Mouse (Mus musculus): Measurements from ENCODE around the gene Akap11. TPM values are rescaled to one million over a fixed set of nuclear protein-coding genes. Genes with fewer than 3 reads are reported as not detected.

Gene Akap11
- total RNA-seq, 1 experiment: 25.3 TPM

DNA sequence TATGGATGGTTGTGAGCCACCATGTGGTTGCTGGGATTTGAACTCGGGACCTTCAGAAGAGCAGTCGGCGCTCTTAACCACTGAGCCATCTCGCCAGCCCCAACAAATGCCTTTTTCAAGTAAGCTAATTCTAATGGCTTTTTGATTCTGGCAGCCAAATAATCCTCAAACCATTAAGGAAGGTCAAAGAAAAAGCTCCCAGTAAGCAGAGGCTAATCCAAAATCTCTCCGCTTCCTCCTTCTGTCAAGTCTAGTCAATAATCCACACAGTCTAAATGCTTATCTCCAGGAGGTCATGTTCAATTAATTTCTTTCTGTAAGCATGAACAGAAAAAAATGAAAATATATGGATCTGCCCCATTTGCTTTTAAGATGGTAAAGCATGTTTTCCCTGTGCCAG, 2.0 kb downstream of the Akap11 start:
- Histone ChIP-seq H3K9ac (ENCODE audit: insufficient read depth, low read depth, low read length, poor library complexity, severe bottlenecking) (no peak overlapping the region), H3K27ac (ENCODE audit: insufficient read depth, low read depth, low read length, poor library complexity, severe bottlenecking) (no peak overlapping the region), H3K9me3 (ENCODE audit: control insufficient read depth, insufficient read depth, low read depth, low read length) (no peaks in the 10 kb centered on the region), H3K36me3 (ENCODE audit: control insufficient read depth, insufficient read depth, low read length, poor library complexity, severe bottlenecking) (no peaks in the 10 kb centered on the region), H3K4me3 (ENCODE audit: insufficient read depth in 1 of 2, low read depth in 1 of 2, low read length in 2 of 2, poor library complexity in 1 of 2, severe bottlenecking in 1 of 2) (no peak overlapping the region), H3K4me1 (ENCODE audit: control insufficient read depth in 2 of 2, insufficient read depth in 2 of 2, low read length in 2 of 2, poor library complexity in 1 of 2) (peaks cover 6 to 7% of the 10 kb centered on the region in 2 experiments; a peak in 2 of 4 replicates)
- TF ChIP-seq ZNF384 (IDR thresholded peaks at IDR 0.05; ENCODE audit: low read depth, low read length) (no peak), CHD2 (IDR thresholded peaks at IDR 0.05; ENCODE audit: low read depth, low read length) (no peak), HCFC1 (IDR thresholded peaks at IDR 0.05; ENCODE audit: borderline replicate concordance, insufficient read depth, low read length) (no peak), ZC3H11A (IDR thresholded peaks at IDR 0.05; ENCODE audit: borderline replicate concordance, low read depth, low read length) (no peak), MAFK (IDR thresholded peaks at IDR 0.05; ENCODE audit: insufficient read depth, low read depth, low read length) (no peak)
- no peak for DNase-seq (ENCODE audit: low read depth, low spot score)
- in situ Hi-C loops (cut with MboI; ENCODE audit: low sequenced_read_pairs in 2 of 2, unreplicated experiment in 2 of 2): no loop called here

DNA sequence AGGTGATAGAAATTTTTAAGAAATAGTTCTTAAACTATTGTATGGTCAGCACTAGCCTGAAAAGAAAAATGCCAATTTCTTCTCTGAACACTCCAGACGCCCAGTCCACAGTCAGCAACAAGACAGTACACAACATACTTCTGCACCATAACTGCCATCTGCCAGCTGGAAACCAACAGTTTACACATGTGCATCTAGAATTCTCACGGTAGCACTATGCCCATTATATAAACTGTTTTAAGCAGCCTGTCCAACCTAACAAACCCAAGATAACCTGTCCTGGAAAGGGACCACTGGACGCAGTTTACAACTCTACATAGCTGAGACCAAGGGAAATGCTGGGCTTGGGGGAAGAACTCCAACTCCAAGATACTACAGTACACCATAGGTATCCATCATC, 2.9 kb downstream of the Akap11 start:
- H3K4me3 ChIP-seq (ENCODE audit: insufficient read depth in 1 of 2, low read depth in 1 of 2, low read length in 2 of 2, poor library complexity in 1 of 2, severe bottlenecking in 1 of 2): no peak overlapping the region
- no peak for DNase-seq (ENCODE audit: low read depth, low spot score)
- peaks cover 6 to 7% of the 10 kb centered on the region in 2 experiments; a peak in 2 of 4 replicates for H3K4me1 ChIP-seq (ENCODE audit: control insufficient read depth in 2 of 2, insufficient read depth in 2 of 2, low read length in 2 of 2, poor library complexity in 1 of 2)
- no peak overlapping the region for H3K9ac ChIP-seq (ENCODE audit: insufficient read depth, low read depth, low read length, poor library complexity, severe bottlenecking)
- no peak overlapping the region for H3K27ac ChIP-seq (ENCODE audit: insufficient read depth, low read depth, low read length, poor library complexity, severe bottlenecking)
- TF ChIP-seq MAFK (IDR thresholded peaks at IDR 0.05; ENCODE audit: insufficient read depth, low read depth, low read length) (no peak), HCFC1 (IDR thresholded peaks at IDR 0.05; ENCODE audit: borderline replicate concordance, insufficient read depth, low read length) (no peak), ZC3H11A (IDR thresholded peaks at IDR 0.05; ENCODE audit: borderline replicate concordance, low read depth, low read length) (no peak), CHD2 (IDR thresholded peaks at IDR 0.05; ENCODE audit: low read depth, low read length) (no peak), ZNF384 (IDR thresholded peaks at IDR 0.05; ENCODE audit: low read depth, low read length) (no peak)
- H3K36me3 ChIP-seq (ENCODE audit: control insufficient read depth, insufficient read depth, low read length, poor library complexity, severe bottlenecking): no peaks in the 10 kb centered on the region
- in situ Hi-C loops (cut with MboI; ENCODE audit: low sequenced_read_pairs in 2 of 2, unreplicated experiment in 2 of 2): no loop called here
- H3K9me3 ChIP-seq (ENCODE audit: control insufficient read depth, insufficient read depth, low read depth, low read length): no peaks in the 10 kb centered on the region

- Histone ChIP-seq H3K4me1 (ENCODE audit: control insufficient read depth in 2 of 2, insufficient read depth in 2 of 2, low read length in 2 of 2, poor library complexity in 1 of 2) (0 out of 4 replicates have a peak, but pooled peaks cover 3 to 4% of the 10 kb centered on the region in 2 experiments), H3K4me3 (ENCODE audit: insufficient read depth in 1 of 2, low read depth in 1 of 2, low read length in 2 of 2, poor library complexity in 1 of 2, severe bottlenecking in 1 of 2) (no peak overlapping the region), H3K27ac (ENCODE audit: insufficient read depth, low read depth, low read length, poor library complexity, severe bottlenecking) (no peak overlapping the region), H3K36me3 (ENCODE audit: control insufficient read depth, insufficient read depth, low read length, poor library complexity, severe bottlenecking) (no peaks in the 10 kb centered on the region), H3K9me3 (ENCODE audit: control insufficient read depth, insufficient read depth, low read depth, low read length) (no peaks in the 10 kb centered on the region), H3K9ac (ENCODE audit: insufficient read depth, low read depth, low read length, poor library complexity, severe bottlenecking) (no peak overlapping the region)
- in situ Hi-C loops (cut with MboI; ENCODE audit: low sequenced_read_pairs in 2 of 2, unreplicated experiment in 2 of 2): no loop called here
- DNase-seq (ENCODE audit: low read depth, low spot score): no peak
- TF ChIP-seq ZC3H11A (IDR thresholded peaks at IDR 0.05; ENCODE audit: borderline replicate concordance, low read depth, low read length) (no peak), CHD2 (IDR thresholded peaks at IDR 0.05; ENCODE audit: low read depth, low read length) (no peak), MAFK (IDR thresholded peaks at IDR 0.05; ENCODE audit: insufficient read depth, low read depth, low read length) (no peak), HCFC1 (IDR thresholded peaks at IDR 0.05; ENCODE audit: borderline replicate concordance, insufficient read depth, low read length) (no peak), ZNF384 (IDR thresholded peaks at IDR 0.05; ENCODE audit: low read depth, low read length) (no peak)
Measured at GRCm38 (mm10) chr14:78532345-78532744, 4.3 kb downstream of the Akap11 start.

DNA sequence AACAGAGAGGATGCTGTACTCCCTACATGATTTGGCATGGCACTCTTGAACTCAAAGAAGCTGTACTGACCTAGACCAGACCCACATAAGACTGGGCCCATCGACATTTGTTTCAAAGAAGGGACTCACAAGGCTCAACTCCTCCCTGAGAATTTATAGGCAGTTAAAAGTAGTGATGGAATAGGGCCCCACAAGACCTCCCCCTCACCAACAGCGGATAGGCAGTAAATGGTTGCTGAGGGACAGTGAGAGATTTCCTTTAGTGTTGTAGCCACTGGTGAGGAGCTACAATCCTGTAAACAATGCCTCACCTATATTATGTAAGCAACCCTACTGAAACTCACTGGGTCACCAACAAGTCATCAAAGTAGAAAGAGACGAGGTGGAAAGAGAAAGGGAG, 6.4 kb downstream of the Akap11 start:
- DNase-seq (ENCODE audit: low read depth, low spot score): no peak
- Histone ChIP-seq H3K9ac (ENCODE audit: insufficient read depth, low read depth, low read length, poor library complexity, severe bottlenecking) (no peak overlapping the region), H3K36me3 (ENCODE audit: control insufficient read depth, insufficient read depth, low read length, poor library complexity, severe bottlenecking) (no peaks in the 10 kb centered on the region), H3K4me1 (ENCODE audit: control insufficient read depth in 2 of 2, insufficient read depth in 2 of 2, low read length in 2 of 2, poor library complexity in 1 of 2) (no peaks in the 10 kb centered on the region; a peak in 1 of 4 replicates), H3K4me3 (ENCODE audit: insufficient read depth in 1 of 2, low read depth in 1 of 2, low read length in 2 of 2, poor library complexity in 1 of 2, severe bottlenecking in 1 of 2) (no peak overlapping the region), H3K9me3 (ENCODE audit: control insufficient read depth, insufficient read depth, low read depth, low read length) (no peaks in the 10 kb centered on the region), H3K27ac (ENCODE audit: insufficient read depth, low read depth, low read length, poor library complexity, severe bottlenecking) (no peak overlapping the region)
- in situ Hi-C loops (cut with MboI; ENCODE audit: low sequenced_read_pairs in 2 of 2, unreplicated experiment in 2 of 2): no loop called here
- TF ChIP-seq ZC3H11A (IDR thresholded peaks at IDR 0.05; ENCODE audit: borderline replicate concordance, low read depth, low read length) (no peak), ZNF384 (IDR thresholded peaks at IDR 0.05; ENCODE audit: low read depth, low read length) (no peak), HCFC1 (IDR thresholded peaks at IDR 0.05; ENCODE audit: borderline replicate concordance, insufficient read depth, low read length) (no peak), CHD2 (IDR thresholded peaks at IDR 0.05; ENCODE audit: low read depth, low read length) (no peak), MAFK (IDR thresholded peaks at IDR 0.05; ENCODE audit: insufficient read depth, low read depth, low read length) (no peak)

Data from ES-E14 (cell line).